Mouse (Mus musculus) erythroblast, embryonic 14.5 days (primary cell): ENCODE results near the gene Sult4a1. TPM values are rescaled to one million over a fixed set of nuclear protein-coding genes. Genes with fewer than 3 reads are reported as not detected.

ENCODE experiments used
- H3K27me3 ChIP-seq: 2 replicates; pipeline ENCODE4 v1.6.1; 2012; ENCODE audit warnings: inconsistent platforms; ENCODE audit not compliant: control insufficient read depth
- H3K36me3 ChIP-seq: 2 replicates; pipeline ENCODE4 v1.6.1; 2012; ENCODE audit warnings: mild to moderate bottlenecking, inconsistent platforms; ENCODE audit not compliant: control insufficient read depth
- H3K4me1 ChIP-seq: 2 replicates; pipeline ENCODE4 v1.6.1; 2012; ENCODE audit warnings: inconsistent platforms; ENCODE audit not compliant: control insufficient read depth
- H3K4me3 ChIP-seq: replicated peaks from 2 replicates; pipeline ENCODE3; 2012; ENCODE audit warnings: moderate library complexity, mild to moderate bottlenecking, inconsistent platforms
- H3K9me3 ChIP-seq: 2 replicates; pipeline ENCODE4 v1.6.1; 2012; ENCODE audit warnings: low read length, inconsistent platforms, mixed read lengths; ENCODE audit not compliant: control insufficient read depth
- GATA1 ChIP-seq: IDR thresholded peaks from 2 replicates; pipeline ENCODE4 v1.6.1; 2012; ENCODE audit warnings: low read length, inconsistent platforms, mixed read lengths
- TAL1 ChIP-seq: IDR thresholded peaks from 3 replicates; pipeline ENCODE4 v1.6.1; 2012; ENCODE audit warnings: low read length, inconsistent platforms, mixed read lengths
- polyA plus RNA-seq: library from polyadenylated mRNA; stranded (reverse); fragments of >175 nt; gene quantifications from 2 replicates; pipeline ENCODE4 v1.2.3, GENCODE M21; 2012

The Sult4a1 gene
- polyA plus RNA-seq, 1 experiment, result not detected

GRCm38 (mm10) chr15:84058841-84059240, 46.7 kb downstream of the Sult4a1 start:
- H3K9me3 ChIP-seq, result peaks cover 4% of the 10 kb centered on the region; the same call in 1 of the 2 replicates
- H3K4me3 ChIP-seq, result no peak overlapping the region
- no peaks in the 10 kb centered on the region for H3K4me1 ChIP-seq
- no peaks in the 10 kb centered on the region for H3K36me3 ChIP-seq
- no peak for TF ChIP-seq GATA1
- TF ChIP-seq TAL1, result no peak
- H3K27me3 ChIP-seq, result no peaks in the 10 kb centered on the region

- Histone ChIP-seq H3K27me3 (no peaks in the 10 kb centered on the region), H3K4me3 (no peak overlapping the region), H3K36me3 (no peaks in the 10 kb centered on the region), H3K9me3 (no peaks in the 10 kb centered on the region), H3K4me1 (no peaks in the 10 kb centered on the region)
- no peak for TF ChIP-seq TAL1
- no peak for TF ChIP-seq GATA1
Measured at GRCm38 (mm10) chr15:84056083-84056482, 49.5 kb downstream of the Sult4a1 start.

- Histone ChIP-seq H3K4me3 (no peak overlapping the region), H3K4me1 (no peaks in the 10 kb centered on the region), H3K27me3 (no peaks in the 10 kb centered on the region), H3K9me3 (no peaks in the 10 kb centered on the region), H3K36me3 (no peaks in the 10 kb centered on the region)
- no peak for TF ChIP-seq GATA1
- no peak for TF ChIP-seq TAL1
Measured at GRCm38 (mm10) chr15:84053859-84054258, 51.7 kb downstream of the Sult4a1 start.

GRCm38 (mm10) chr15:84053240-84053639, 52.3 kb downstream of the Sult4a1 start:
- no peaks in the 10 kb centered on the region for H3K4me1 ChIP-seq
- H3K9me3 ChIP-seq, result no peaks in the 10 kb centered on the region
- H3K36me3 ChIP-seq, result no peaks in the 10 kb centered on the region
- no peak for TF ChIP-seq GATA1
- no peak for TF ChIP-seq TAL1
- H3K27me3 ChIP-seq, result no peaks in the 10 kb centered on the region
- no peak overlapping the region for H3K4me3 ChIP-seq

- no peaks in the 10 kb centered on the region for H3K27me3 ChIP-seq
- H3K4me3 ChIP-seq, result no peak overlapping the region
- H3K4me1 ChIP-seq, result no peaks in the 10 kb centered on the region
- TF ChIP-seq TAL1 (no peak), GATA1 (no peak)
- no peaks in the 10 kb centered on the region for H3K36me3 ChIP-seq
- H3K9me3 ChIP-seq, result no peaks in the 10 kb centered on the region
Measured at GRCm38 (mm10) chr15:84052390-84052789, 53.2 kb downstream of the Sult4a1 start.

- Histone ChIP-seq H3K9me3 (peaks cover 11% of the 10 kb centered on the region), H3K4me3 (no peak overlapping the region), H3K36me3 (no peaks in the 10 kb centered on the region), H3K27me3 (no peaks in the 10 kb centered on the region), H3K4me1 (no peaks in the 10 kb centered on the region)
- no peak for TF ChIP-seq GATA1
- TF ChIP-seq TAL1, result no peak
Measured at GRCm38 (mm10) chr15:84049570-84049969, 56.0 kb downstream of the Sult4a1 start.

GRCm38 (mm10) chr15:84045562-84045961, 60.0 kb downstream of the Sult4a1 start:
- Histone ChIP-seq H3K4me3 (no peak overlapping the region), H3K27me3 (no peaks in the 10 kb centered on the region), H3K9me3 (peaks cover 21% of the 10 kb centered on the region), H3K4me1 (no peaks in the 10 kb centered on the region), H3K36me3 (no peaks in the 10 kb centered on the region)
- TF ChIP-seq TAL1, result no peak
- no peak for TF ChIP-seq GATA1

GRCm38 (mm10) chr15:84037067-84037466, 68.5 kb downstream of the Sult4a1 start:
- Histone ChIP-seq H3K4me3 (no peak overlapping the region), H3K27me3 (no peaks in the 10 kb centered on the region), H3K36me3 (no peaks in the 10 kb centered on the region), H3K4me1 (no peaks in the 10 kb centered on the region), H3K9me3 (no peaks in the 10 kb centered on the region)
- TF ChIP-seq TAL1, result no peak
- TF ChIP-seq GATA1, result no peak

Other genes starting within 250 kb of the Sult4a1 start
- gene Efcab6, start 40.4 kb downstream of the Sult4a1 start, polyA plus RNA-seq, result not detected in 2 replicates
- gene Pnpla5, start 17.4 kb upstream of the Sult4a1 start, polyA plus RNA-seq, result not detected in 2 replicates
- not detected in 2 replicates for gene Pnpla3, start 62.1 kb upstream of the Sult4a1 start, polyA plus RNA-seq
- 2.2 and 3.4 TPM in 2 replicates for gene Samm50, start 86.5 kb upstream of the Sult4a1 start, polyA plus RNA-seq
- gene Parvb, start 126.3 kb upstream of the Sult4a1 start, polyA plus RNA-seq, result 6.3 and 6.8 TPM in 2 replicates
- 0.26 and 0.42 TPM in 2 replicates for gene Parvg, start 218.3 kb upstream of the Sult4a1 start, polyA plus RNA-seq